Mouse (Mus musculus) hindbrain, embryonic 12.5 days (tissue): ENCODE data around the gene Plekhh1. TPM values are rescaled to one million over a fixed set of nuclear protein-coding genes. Genes with fewer than 3 reads are reported as not detected.

Experiments
- ATAC-seq: fragments of 200-750 bp; cut with Nextera tagmentation; 2 replicates; pipeline ENCODE4 v1.8.0; 2017; ENCODE audit warnings: moderate TSS enrichment; ENCODE audit not compliant: low FRiP score
- H3K27ac ChIP-seq: fragments of 300-500 bp; sonication (generic); 2 replicates; pipeline ENCODE4 v1.5.1; 2016; ENCODE audit warnings: mild to moderate bottlenecking
- H3K27me3 ChIP-seq: fragments of 300-500 bp; sonication (generic); 2 replicates; pipeline ENCODE4 v1.6.1; 2016; ENCODE audit warnings: mild to moderate bottlenecking
- H3K36me3 ChIP-seq: fragments of 300-500 bp; sonication (generic); 2 replicates; pipeline ENCODE4 v1.6.1; 2016; ENCODE audit warnings: mild to moderate bottlenecking
- H3K4me1 ChIP-seq: fragments of 300-500 bp; sonication (generic); 2 replicates; pipeline ENCODE4 v1.6.1; 2016
- H3K4me2 ChIP-seq: fragments of 300-500 bp; sonication (generic); replicated peaks from 2 replicates; pipeline ENCODE4 v1.6.1; 2016; ENCODE audit warnings: mild to moderate bottlenecking
- H3K4me3 ChIP-seq: fragments of 300-500 bp; sonication (generic); 2 replicates; pipeline ENCODE4 v1.5.1; 2016; ENCODE audit warnings: mild to moderate bottlenecking
- H3K9ac ChIP-seq: fragments of 300-500 bp; sonication (generic); 2 replicates; pipeline ENCODE4 v1.6.1; 2016; ENCODE audit warnings: mild to moderate bottlenecking, moderate library complexity
- H3K9me3 ChIP-seq: fragments of 300-500 bp; sonication (generic); replicated peaks from 2 replicates; pipeline ENCODE4 v1.6.1; 2016; ENCODE audit warnings: mild to moderate bottlenecking
- WGBS: fragments of 180-500 bp; shearing (Covaris S2); methylation state at CpG from one replicate; pipeline ENCODE4 v1.1.7; 2016; 5-methylcytosine and 5-hydroxymethylcytosine counted together
- polyA plus RNA-seq: library from polyadenylated mRNA; unstranded; fragments of >200 nt; fragmentation: Nextera tagmentation; extraction: Ambion mirVana; gene quantifications from 2 replicates; pipeline ENCODE4 v1.2.1, GENCODE M21; 2016

Gene Plekhh1
- polyA plus RNA-seq, 1 experiment from 2014 or later, result 5.7 TPM

DNA sequence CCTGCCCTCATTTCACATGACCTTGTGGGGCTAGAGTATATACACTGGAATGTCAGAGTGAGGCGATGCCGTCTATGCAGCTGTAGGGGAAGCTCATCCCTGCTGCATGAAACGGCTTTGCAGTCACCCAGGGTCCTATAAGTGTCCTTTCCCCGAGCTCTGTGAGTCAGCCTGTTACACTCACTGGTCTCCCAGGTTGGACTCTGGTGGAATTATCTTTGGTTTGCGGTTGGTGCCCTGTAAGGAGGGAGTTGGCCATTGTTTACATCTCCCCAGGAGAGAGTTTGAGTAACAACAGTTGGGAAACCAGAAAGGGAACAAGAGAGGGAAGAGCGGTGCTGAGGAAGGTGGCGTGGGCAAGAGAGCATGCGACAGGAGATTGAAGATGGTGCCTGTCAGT is 10.7 kb downstream of the Plekhh1 start:
- Histone ChIP-seq H3K27ac (no peak overlapping the region), H3K4me1 (no peaks in the 10 kb centered on the region), H3K36me3 (peaks cover 5% of the 10 kb centered on the region; the same call in 1 of the 2 replicates), H3K9ac (no peak overlapping the region), H3K9me3 (no peaks in the 10 kb centered on the region), H3K27me3 (no peaks in the 10 kb centered on the region), H3K4me3 (no peak overlapping the region), H3K4me2 (no peak overlapping the region)
- no peak for ATAC-seq
- 69% methylated on average over 8 of the region's 8 CpGs for WGBS

DNA sequence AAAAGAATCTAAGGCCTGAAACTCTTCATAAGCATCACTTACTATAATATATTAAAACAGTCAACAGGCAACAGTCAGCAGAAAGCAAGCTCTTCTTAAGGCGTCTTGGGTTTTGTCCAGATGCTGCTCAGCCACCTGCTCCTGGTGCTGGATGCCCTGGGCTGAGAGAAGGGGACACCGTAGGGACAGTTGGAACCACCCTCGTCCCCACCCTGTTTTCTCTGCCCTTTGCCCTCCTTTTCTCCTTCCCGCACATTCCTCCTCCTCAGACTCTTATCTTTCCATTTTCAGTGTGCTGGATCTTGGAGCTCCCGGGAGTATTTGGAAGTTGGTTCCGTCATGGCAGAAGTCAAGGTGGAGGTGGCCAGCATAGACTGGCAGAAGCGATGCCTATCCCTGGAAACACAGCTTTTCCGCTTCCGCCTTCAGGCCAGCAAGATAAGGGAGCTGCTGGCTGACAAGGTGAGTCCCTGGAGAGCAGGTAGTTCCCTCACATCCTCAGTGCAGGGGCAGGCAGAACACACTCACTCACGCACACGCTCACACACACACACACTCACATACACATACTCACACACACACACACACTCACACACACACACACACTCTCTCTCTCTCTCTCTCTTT is 11.4 kb downstream of the Plekhh1 start:
- H3K27me3 ChIP-seq, result no peaks in the 10 kb centered on the region
- H3K4me3 ChIP-seq, result no peak overlapping the region
- no peaks in the 10 kb centered on the region for H3K4me1 ChIP-seq
- H3K4me2 ChIP-seq, result no peak overlapping the region
- no peak for ATAC-seq
- 85% methylated on average over 11 of the region's 11 CpGs for WGBS
- H3K9me3 ChIP-seq, result no peaks in the 10 kb centered on the region
- no peak overlapping the region for H3K9ac ChIP-seq
- peaks cover 9% of the 10 kb centered on the region; the same call in 1 of the 2 replicates for H3K36me3 ChIP-seq
- no peak overlapping the region for H3K27ac ChIP-seq

DNA sequence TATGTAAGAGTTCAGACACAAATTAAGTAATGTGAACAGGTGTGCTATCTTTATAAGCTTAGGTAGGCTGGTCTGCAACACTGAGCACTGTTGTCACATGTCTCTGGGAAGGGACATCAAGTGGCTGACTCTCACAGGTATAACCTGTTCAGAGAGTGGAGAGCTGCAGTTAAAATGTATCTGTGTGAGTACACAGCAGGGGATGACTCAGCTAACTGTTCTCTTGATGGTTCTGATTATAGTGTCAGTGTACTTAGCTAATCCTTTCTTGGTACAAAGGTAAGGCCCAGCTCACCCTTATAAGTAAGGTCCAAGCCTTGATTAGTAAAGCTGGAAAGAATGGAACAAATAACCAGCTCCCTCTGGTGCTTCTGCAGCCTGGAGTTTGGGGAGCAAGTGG is 12.5 kb downstream of the Plekhh1 start:
- no peak for ATAC-seq
- Histone ChIP-seq H3K4me2 (no peak overlapping the region), H3K9me3 (no peaks in the 10 kb centered on the region), H3K27me3 (no peaks in the 10 kb centered on the region), H3K9ac (no peak overlapping the region), H3K4me1 (no peaks in the 10 kb centered on the region), H3K27ac (no peak overlapping the region), H3K4me3 (no peak overlapping the region), H3K36me3 (peaks cover 15% of the 10 kb centered on the region; the same call in 1 of the 2 replicates)

DNA sequence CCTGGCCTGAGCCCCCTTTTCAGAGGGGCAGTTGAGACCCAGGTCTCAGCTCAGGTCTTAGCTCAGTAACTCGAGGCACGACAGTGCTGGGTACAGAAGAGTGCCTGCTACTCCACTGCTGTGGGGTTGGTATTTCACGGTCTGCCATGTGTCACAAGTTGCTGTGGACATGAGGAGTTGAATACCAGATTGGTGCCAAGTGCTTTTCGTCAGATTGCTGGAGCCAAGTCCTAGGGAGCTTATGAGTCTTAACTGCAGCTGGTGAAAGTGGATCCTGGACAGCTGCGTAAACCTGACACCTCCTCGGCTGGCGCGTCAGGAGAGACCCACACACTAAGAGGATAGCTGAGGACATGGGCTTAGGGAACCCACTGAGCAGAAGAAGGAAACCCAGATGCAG is 15.7 kb downstream of the Plekhh1 start:
- H3K36me3 ChIP-seq, result peaks cover 22% of the 10 kb centered on the region; the same call in 1 of the 2 replicates
- no peaks in the 10 kb centered on the region for H3K4me1 ChIP-seq
- H3K4me3 ChIP-seq, result no peak overlapping the region
- no peak overlapping the region for H3K9ac ChIP-seq
- 82% methylated on average over 8 of the region's 8 CpGs for WGBS
- no peaks in the 10 kb centered on the region for H3K27me3 ChIP-seq
- no peak overlapping the region for H3K27ac ChIP-seq
- no peaks in the 10 kb centered on the region for H3K9me3 ChIP-seq
- no peak overlapping the region for H3K4me2 ChIP-seq
- ATAC-seq, result no peak

- H3K9me3 ChIP-seq, result no peaks in the 10 kb centered on the region
- H3K4me1 ChIP-seq, result no peaks in the 10 kb centered on the region
- no peak overlapping the region for H3K9ac ChIP-seq
- no peak overlapping the region for H3K4me3 ChIP-seq
- peaks cover 32% of the 10 kb centered on the region; the same call in 1 of the 2 replicates for H3K36me3 ChIP-seq
- H3K27ac ChIP-seq, result no peak overlapping the region
- ATAC-seq, result no peak
- H3K27me3 ChIP-seq, result no peaks in the 10 kb centered on the region
- H3K4me2 ChIP-seq, result no peak overlapping the region
- WGBS, result 76% methylated on average over 6 of the region's 6 CpGs
Observed at GRCm38 (mm10) chr12:79046171-79046570, 17.2 kb downstream of the Plekhh1 start.

DNA sequence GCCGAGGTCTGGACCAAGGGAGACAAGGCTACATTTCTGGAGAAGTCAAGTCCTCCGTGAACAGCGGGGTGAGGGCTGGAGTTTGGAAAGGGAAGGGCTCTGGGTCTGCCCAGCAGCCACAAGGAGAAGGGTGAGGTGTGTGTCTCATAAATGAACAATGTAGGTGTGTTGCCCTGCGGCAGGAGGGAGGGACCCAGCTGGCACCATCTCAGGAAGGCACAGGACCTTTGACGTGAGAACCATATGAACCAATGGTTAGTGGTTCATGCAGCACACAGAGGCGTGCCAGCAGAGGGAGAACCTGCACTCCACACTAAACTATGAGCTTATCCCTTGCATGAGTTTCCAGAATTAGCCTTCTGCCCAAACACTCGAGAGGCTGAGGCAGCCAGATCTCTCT is 18.2 kb downstream of the Plekhh1 start:
- WGBS, result 86% methylated on average over 7 of the region's 7 CpGs
- no peaks in the 10 kb centered on the region for H3K27me3 ChIP-seq
- no peak overlapping the region for H3K9ac ChIP-seq
- no peak for ATAC-seq
- H3K4me3 ChIP-seq, result no peak overlapping the region
- H3K9me3 ChIP-seq, result no peaks in the 10 kb centered on the region
- no peaks in the 10 kb centered on the region for H3K4me1 ChIP-seq
- H3K4me2 ChIP-seq, result no peak overlapping the region
- H3K36me3 ChIP-seq, result peaks cover 32% of the 10 kb centered on the region; the same call in 1 of the 2 replicates
- H3K27ac ChIP-seq, result no peak overlapping the region

GRCm38 (mm10) chr12:79048898-79049297 is 19.9 kb downstream of the Plekhh1 start:
- Histone ChIP-seq H3K9me3 (no peaks in the 10 kb centered on the region), H3K36me3 (peaks cover 32% of the 10 kb centered on the region; the same call in 1 of the 2 replicates), H3K27me3 (no peaks in the 10 kb centered on the region), H3K4me2 (no peak overlapping the region), H3K4me1 (no peaks in the 10 kb centered on the region), H3K27ac (no peak overlapping the region), H3K4me3 (no peak overlapping the region), H3K9ac (no peak overlapping the region)
- WGBS, result 95% methylated on average over 1 of the region's 1 CpGs
- ATAC-seq, result no peak

DNA sequence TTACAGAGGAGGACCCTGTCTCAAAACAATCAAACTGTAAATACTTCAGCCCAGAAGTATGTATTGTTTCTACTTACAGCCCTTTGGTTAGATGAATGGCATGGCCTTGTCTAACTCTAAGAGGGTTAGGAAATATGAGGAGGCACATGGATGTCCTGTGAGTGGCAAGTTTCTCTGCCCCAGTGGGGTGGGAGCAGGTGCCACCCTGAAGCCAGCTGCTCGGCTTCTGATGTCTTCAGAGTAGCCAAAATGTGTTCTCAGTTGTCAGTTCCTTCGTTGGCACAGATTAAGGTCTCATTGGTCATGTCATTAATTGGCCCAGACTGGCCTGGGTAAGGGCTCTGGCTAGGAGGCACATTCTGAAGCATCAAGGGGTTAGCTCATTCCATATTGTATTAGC is 20.8 kb downstream of the Plekhh1 start:
- WGBS, result 73% methylated on average over 2 of the region's 2 CpGs

GRCm38 (mm10) chr12:79050545-79051212 is 21.7 kb downstream of the Plekhh1 start:
- WGBS, result 83% methylated on average over 3 of the region's 3 CpGs
- ATAC-seq, result no peak
- peaks cover 38% of the 10 kb centered on the region for H3K36me3 ChIP-seq

More for the DNA sequence above, 20.8 kb downstream of the Plekhh1 start:
- Histone ChIP-seq H3K27me3 (no peaks in the 10 kb centered on the region), H3K9ac (no peak overlapping the region), H3K36me3 (peaks cover 41% of the 10 kb centered on the region), H3K9me3 (no peaks in the 10 kb centered on the region), H3K4me3 (no peak overlapping the region), H3K4me1 (no peaks in the 10 kb centered on the region), H3K4me2 (no peak overlapping the region), H3K27ac (no peak overlapping the region)
- ATAC-seq, result no peak

DNA sequence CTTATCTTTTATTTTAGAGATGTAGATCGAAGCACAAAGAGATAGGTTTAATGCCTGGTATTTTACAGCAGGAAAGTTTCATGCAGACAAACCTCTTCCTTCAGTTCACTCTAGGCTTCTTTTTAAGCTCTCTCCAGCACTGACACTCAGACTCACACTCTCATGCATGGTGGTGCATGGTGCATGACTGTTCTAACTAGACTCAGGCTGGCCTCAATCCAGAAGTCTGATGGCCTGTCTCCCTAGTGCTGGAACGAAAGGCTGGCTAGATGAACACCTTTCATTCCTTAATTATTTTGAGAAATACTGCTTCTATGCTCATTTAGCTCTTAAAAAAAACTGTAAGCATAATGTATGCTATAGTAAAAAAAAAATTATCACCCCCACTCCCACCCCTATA is 23.1 kb downstream of the Plekhh1 start:
- Histone ChIP-seq H3K27me3 (no peaks in the 10 kb centered on the region), H3K4me2 (no peak overlapping the region), H3K9ac (no peak overlapping the region), H3K4me3 (no peak overlapping the region), H3K27ac (no peak overlapping the region), H3K9me3 (no peaks in the 10 kb centered on the region), H3K36me3 (peaks cover 35% of the 10 kb centered on the region), H3K4me1 (no peaks in the 10 kb centered on the region)
- 90% methylated on average over 2 of the region's 2 CpGs for WGBS
- ATAC-seq, result no peak

More at GRCm38 (mm10) chr12:79050545-79051212, 21.7 kb downstream of the Plekhh1 start:
- H3K4me3 ChIP-seq, result no peak overlapping the region
- H3K4me2 ChIP-seq, result no peak overlapping the region
- H3K9ac ChIP-seq, result no peak overlapping the region
- H3K9me3 ChIP-seq, result no peaks in the 10 kb centered on the region
- H3K27me3 ChIP-seq, result no peaks in the 10 kb centered on the region
- no peak overlapping the region for H3K27ac ChIP-seq
- no peaks in the 10 kb centered on the region for H3K4me1 ChIP-seq

- H3K4me1 ChIP-seq, result no peaks in the 10 kb centered on the region
- no peak overlapping the region for H3K4me2 ChIP-seq
- H3K9ac ChIP-seq, result no peak overlapping the region
- 89% methylated on average over 7 of the region's 7 CpGs for WGBS
- ATAC-seq, result no peak
- H3K27me3 ChIP-seq, result no peaks in the 10 kb centered on the region
- H3K9me3 ChIP-seq, result no peaks in the 10 kb centered on the region
- no peak overlapping the region for H3K27ac ChIP-seq
- H3K36me3 ChIP-seq, result peaks cover 34% of the 10 kb centered on the region
- no peak overlapping the region for H3K4me3 ChIP-seq
Observed at GRCm38 (mm10) chr12:79055276-79055675, 26.3 kb downstream of the Plekhh1 start.

- 73% methylated on average over 6 of the region's 6 CpGs for WGBS
- no peaks in the 10 kb centered on the region for H3K9me3 ChIP-seq
- ATAC-seq, result no peak
- H3K27me3 ChIP-seq, result no peaks in the 10 kb centered on the region
- peaks cover 28% of the 10 kb centered on the region for H3K36me3 ChIP-seq
- no peak overlapping the region for H3K9ac ChIP-seq
- H3K27ac ChIP-seq, result no peak overlapping the region
- H3K4me3 ChIP-seq, result no peak overlapping the region
- no peaks in the 10 kb centered on the region for H3K4me1 ChIP-seq
- H3K4me2 ChIP-seq, result no peak overlapping the region
Observed at GRCm38 (mm10) chr12:79059573-79059972, 30.6 kb downstream of the Plekhh1 start.

GRCm38 (mm10) chr12:79060134-79060533 is 31.2 kb downstream of the Plekhh1 start:
- Histone ChIP-seq H3K36me3 (peaks cover 26% of the 10 kb centered on the region), H3K4me3 (no peak overlapping the region), H3K4me1 (no peaks in the 10 kb centered on the region), H3K4me2 (no peak overlapping the region), H3K9ac (no peak overlapping the region), H3K27me3 (no peaks in the 10 kb centered on the region), H3K9me3 (no peaks in the 10 kb centered on the region), H3K27ac (no peak overlapping the region)
- no peak for ATAC-seq
- WGBS, result 89% methylated on average over 9 of the region's 9 CpGs
